Mouse (Mus musculus): ENCODE results near the gene Vsir. TPM values are rescaled to one million over a fixed set of nuclear protein-coding genes. Genes with fewer than 3 reads are reported as not detected.

Gene Vsir
- polyA plus RNA-seq, 1 experiment from 2014 or later = 1.7 TPM

DNA sequence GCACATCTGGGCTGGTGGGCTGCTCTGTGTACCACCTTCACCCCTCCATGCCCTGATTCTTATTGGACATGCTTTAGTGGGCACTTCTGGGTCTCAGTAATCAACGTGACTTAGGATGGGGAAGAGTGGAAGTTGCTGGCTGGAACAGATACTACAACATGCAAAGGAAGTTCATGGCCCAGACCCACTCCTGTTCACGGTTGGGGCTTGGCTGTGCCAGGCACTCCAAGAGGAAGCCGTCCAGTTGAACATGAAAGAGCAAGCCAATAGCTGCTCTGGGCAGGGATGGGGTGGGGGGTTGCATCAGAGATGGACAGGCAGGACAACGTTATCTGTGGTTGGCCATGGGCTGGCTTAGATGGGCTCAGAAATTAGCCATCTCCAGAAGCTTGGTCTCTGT, 21.3 kb downstream of the Vsir start:
- ATAC-seq (replicated peaks; ENCODE audit: insufficient number of reproducible peaks, low FRiP score, low TSS enrichment, low read depth) = no peak
- no peak for DNase-seq (ENCODE audit: low spot score)
- Histone ChIP-seq H3K27me3 (ENCODE audit: control insufficient read depth, insufficient read depth, low read length) (no peaks in the 10 kb centered on the region), H3K9ac (replicated peaks; ENCODE audit: low read length) (no peak overlapping the region), H3K4me1 (ENCODE audit: control insufficient read depth, insufficient read depth, low read length) (no peaks in the 10 kb centered on the region), H3K4me2 (ENCODE audit: low read depth, low read length) (no peak overlapping the region), H3K27ac (replicated peaks; ENCODE audit: low read depth, low read length) (no peak overlapping the region), H3K36me3 (replicated peaks; ENCODE audit: control insufficient read depth, insufficient read depth, low read depth, low read length) (no peaks in the 10 kb centered on the region), H3K4me3 (ENCODE audit: low read depth, low read length) (no peak overlapping the region), H3K9me3 (replicated peaks; ENCODE audit: control insufficient read depth, low read length) (no peaks in the 10 kb centered on the region)
- 86% methylated on average over 4 of the region's 4 CpGs for WGBS

- DNase-seq (ENCODE audit: low spot score) = no peak
- Histone ChIP-seq H3K27me3 (ENCODE audit: control insufficient read depth, insufficient read depth, low read length) (no peaks in the 10 kb centered on the region), H3K9me3 (replicated peaks; ENCODE audit: control insufficient read depth, low read length) (no peaks in the 10 kb centered on the region), H3K4me2 (ENCODE audit: low read depth, low read length) (no peak overlapping the region), H3K4me1 (ENCODE audit: control insufficient read depth, insufficient read depth, low read length) (peaks cover 5% of the 10 kb centered on the region), H3K36me3 (replicated peaks; ENCODE audit: control insufficient read depth, insufficient read depth, low read depth, low read length) (no peaks in the 10 kb centered on the region), H3K4me3 (ENCODE audit: low read depth, low read length) (no peak overlapping the region), H3K27ac (replicated peaks; ENCODE audit: low read depth, low read length) (no peak overlapping the region), H3K9ac (replicated peaks; ENCODE audit: low read length) (no peak overlapping the region)
- no peak for ATAC-seq (replicated peaks; ENCODE audit: insufficient number of reproducible peaks, low FRiP score, low TSS enrichment, low read depth)
- 78% methylated on average over 6 of the region's 6 CpGs for WGBS
Measured at GRCm38 (mm10) chr10:60369405-60369804, 22.8 kb downstream of the Vsir start.

GRCm38 (mm10) chr10:60370098-60370497, 23.4 kb downstream of the Vsir start:
- no peak for DNase-seq (ENCODE audit: low spot score)
- H3K4me2 ChIP-seq (ENCODE audit: low read depth, low read length) = no peak overlapping the region
- 85% methylated on average over 2 of the region's 2 CpGs for WGBS
- H3K9me3 ChIP-seq (replicated peaks; ENCODE audit: control insufficient read depth, low read length) = no peaks in the 10 kb centered on the region
- no peak for ATAC-seq (replicated peaks; ENCODE audit: insufficient number of reproducible peaks, low FRiP score, low TSS enrichment, low read depth)
- H3K36me3 ChIP-seq (replicated peaks; ENCODE audit: control insufficient read depth, insufficient read depth, low read depth, low read length) = no peaks in the 10 kb centered on the region
- no peaks in the 10 kb centered on the region for H3K27me3 ChIP-seq (ENCODE audit: control insufficient read depth, insufficient read depth, low read length)
- no peak overlapping the region for H3K9ac ChIP-seq (replicated peaks; ENCODE audit: low read length)
- no peak overlapping the region for H3K4me3 ChIP-seq (ENCODE audit: low read depth, low read length)
- peaks cover 5% of the 10 kb centered on the region for H3K4me1 ChIP-seq (ENCODE audit: control insufficient read depth, insufficient read depth, low read length)
- no peak overlapping the region for H3K27ac ChIP-seq (replicated peaks; ENCODE audit: low read depth, low read length)

DNA sequence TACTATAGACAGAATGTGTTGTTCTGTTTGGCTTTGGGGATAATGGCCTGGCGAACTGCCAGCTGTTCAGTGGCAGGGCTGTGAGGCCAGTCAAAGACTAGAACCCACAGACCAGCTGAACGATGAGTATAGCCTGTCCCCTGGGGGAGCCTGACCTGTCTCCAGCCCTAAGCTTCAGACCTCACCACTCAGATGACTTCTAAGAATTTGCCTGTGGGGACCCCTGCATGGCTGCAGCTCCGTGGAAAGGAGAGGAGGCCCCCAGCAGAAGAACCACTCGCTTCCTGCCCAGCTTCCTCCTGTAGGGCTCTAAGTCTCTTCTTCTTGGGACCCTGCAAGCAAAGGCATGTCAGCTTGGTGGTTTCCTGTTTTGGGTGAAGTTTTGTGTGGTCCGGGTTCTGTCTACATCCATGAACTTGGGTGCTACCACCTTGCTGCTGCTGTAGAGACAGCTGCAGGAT, 24.0 kb downstream of the Vsir start:
- DNase-seq (ENCODE audit: low spot score) (no peak), ATAC-seq (replicated peaks; ENCODE audit: insufficient number of reproducible peaks, low FRiP score, low TSS enrichment, low read depth) (no peak)
- no peak overlapping the region for H3K4me2 ChIP-seq (ENCODE audit: low read depth, low read length)
- no peak overlapping the region for H3K4me3 ChIP-seq (ENCODE audit: low read depth, low read length)
- H3K9me3 ChIP-seq (replicated peaks; ENCODE audit: control insufficient read depth, low read length) = no peaks in the 10 kb centered on the region
- H3K27me3 ChIP-seq (ENCODE audit: control insufficient read depth, insufficient read depth, low read length) = no peaks in the 10 kb centered on the region
- no peaks in the 10 kb centered on the region for H3K36me3 ChIP-seq (replicated peaks; ENCODE audit: control insufficient read depth, insufficient read depth, low read depth, low read length)
- peaks cover 5% of the 10 kb centered on the region for H3K4me1 ChIP-seq (ENCODE audit: control insufficient read depth, insufficient read depth, low read length)
- no peak overlapping the region for H3K9ac ChIP-seq (replicated peaks; ENCODE audit: low read length)
- 75% methylated on average over 5 of the region's 5 CpGs for WGBS
- H3K27ac ChIP-seq (replicated peaks; ENCODE audit: low read depth, low read length) = no peak overlapping the region

GRCm38 (mm10) chr10:60371596-60372386, 25.1 kb downstream of the Vsir start:
- Histone ChIP-seq H3K4me3 (ENCODE audit: low read depth, low read length) (no peak overlapping the region), H3K27ac (replicated peaks; ENCODE audit: low read depth, low read length) (no peak overlapping the region), H3K9me3 (replicated peaks; ENCODE audit: control insufficient read depth, low read length) (no peaks in the 10 kb centered on the region), H3K9ac (replicated peaks; ENCODE audit: low read length) (no peak overlapping the region), H3K36me3 (replicated peaks; ENCODE audit: control insufficient read depth, insufficient read depth, low read depth, low read length) (no peaks in the 10 kb centered on the region), H3K27me3 (ENCODE audit: control insufficient read depth, insufficient read depth, low read length) (no peaks in the 10 kb centered on the region), H3K4me1 (ENCODE audit: control insufficient read depth, insufficient read depth, low read length) (peaks cover 5% of the 10 kb centered on the region), H3K4me2 (ENCODE audit: low read depth, low read length) (no peak overlapping the region)
- no peak for ATAC-seq (replicated peaks; ENCODE audit: insufficient number of reproducible peaks, low FRiP score, low TSS enrichment, low read depth)
- 75% methylated on average over 5 of the region's 5 CpGs for WGBS
- DNase-seq (ENCODE audit: low spot score) = no peak

DNA sequence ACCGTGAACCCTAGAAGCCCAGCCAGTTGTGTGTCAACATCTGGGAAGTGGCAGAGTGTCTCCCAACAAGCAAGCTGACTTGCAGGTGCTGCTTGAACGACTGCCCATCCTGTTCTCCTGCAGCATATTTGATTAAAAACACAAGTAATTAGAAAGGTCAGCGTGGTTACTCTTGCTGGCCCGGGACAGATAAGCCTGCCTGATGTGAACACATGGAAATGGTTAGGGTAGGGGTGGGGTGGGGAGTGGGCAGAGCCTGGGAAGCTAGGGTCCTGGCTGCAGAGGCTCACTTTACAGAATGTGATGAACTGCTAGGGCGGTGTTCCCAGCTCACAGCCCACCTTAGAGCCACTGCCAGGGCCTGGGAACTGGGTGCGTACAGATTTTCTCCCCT, 26.9 kb downstream of the Vsir start:
- Histone ChIP-seq H3K9me3 (replicated peaks; ENCODE audit: control insufficient read depth, low read length) (no peaks in the 10 kb centered on the region), H3K27ac (replicated peaks; ENCODE audit: low read depth, low read length) (0 out of 2 replicates have a peak overlapping the region, but pooled peaks have one; percentile 8), H3K4me2 (ENCODE audit: low read depth, low read length) (no peak overlapping the region), H3K9ac (replicated peaks; ENCODE audit: low read length) (no peak overlapping the region), H3K4me1 (ENCODE audit: control insufficient read depth, insufficient read depth, low read length) (peaks cover 5% of the 10 kb centered on the region), H3K27me3 (ENCODE audit: control insufficient read depth, insufficient read depth, low read length) (no peaks in the 10 kb centered on the region), H3K36me3 (replicated peaks; ENCODE audit: control insufficient read depth, insufficient read depth, low read depth, low read length) (no peaks in the 10 kb centered on the region), H3K4me3 (ENCODE audit: low read depth, low read length) (no peak overlapping the region)
- WGBS = 18% methylated on average over 6 of the region's 6 CpGs
- ATAC-seq (replicated peaks; ENCODE audit: insufficient number of reproducible peaks, low FRiP score, low TSS enrichment, low read depth) (peak; percentile 37; the same call in 1 of the 2 replicates), DNase-seq (ENCODE audit: low spot score) (peak; percentile 72)

- Histone ChIP-seq H3K4me2 (ENCODE audit: low read depth, low read length) (no peak overlapping the region), H3K9ac (replicated peaks; ENCODE audit: low read length) (no peak overlapping the region), H3K27me3 (ENCODE audit: control insufficient read depth, insufficient read depth, low read length) (no peaks in the 10 kb centered on the region), H3K27ac (replicated peaks; ENCODE audit: low read depth, low read length) (0 out of 2 replicates have a peak overlapping the region, but pooled peaks have one; percentile 8), H3K9me3 (replicated peaks; ENCODE audit: control insufficient read depth, low read length) (no peaks in the 10 kb centered on the region), H3K4me1 (ENCODE audit: control insufficient read depth, insufficient read depth, low read length) (peaks cover 5% of the 10 kb centered on the region), H3K36me3 (replicated peaks; ENCODE audit: control insufficient read depth, insufficient read depth, low read depth, low read length) (no peaks in the 10 kb centered on the region), H3K4me3 (ENCODE audit: low read depth, low read length) (no peak overlapping the region)
- WGBS = 37% methylated on average over 8 of the region's 8 CpGs
- DNase-seq (ENCODE audit: low spot score) (no peak), ATAC-seq (replicated peaks; ENCODE audit: insufficient number of reproducible peaks, low FRiP score, low TSS enrichment, low read depth) (0 out of 2 replicates have a peak, but pooled peaks have one; percentile 14)
Measured at GRCm38 (mm10) chr10:60373937-60374578, 27.4 kb downstream of the Vsir start.

DNA sequence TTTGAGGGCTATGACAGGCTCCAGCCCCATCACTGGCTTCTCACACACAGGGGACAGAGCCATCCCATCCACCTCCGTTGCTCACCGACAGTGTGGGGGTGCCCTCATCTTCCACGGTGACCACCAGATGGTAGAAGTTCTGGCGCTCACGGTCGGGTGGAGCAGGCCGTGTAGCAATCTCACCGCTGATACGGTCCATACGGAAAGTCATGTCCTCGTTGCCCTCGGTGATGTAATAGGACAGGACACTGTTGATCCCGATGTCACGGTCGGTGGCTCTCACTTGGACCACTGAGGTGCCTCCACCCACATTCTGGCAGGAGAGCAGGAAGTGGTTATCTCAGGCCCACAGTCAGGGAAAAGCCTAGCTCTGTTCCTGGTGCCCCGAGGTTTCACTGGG, 30.1 kb downstream of the Vsir start:
- Histone ChIP-seq H3K27me3 (ENCODE audit: control insufficient read depth, insufficient read depth, low read length) (no peaks in the 10 kb centered on the region), H3K9ac (replicated peaks; ENCODE audit: low read length) (no peak overlapping the region), H3K27ac (replicated peaks; ENCODE audit: low read depth, low read length) (no peak overlapping the region), H3K9me3 (replicated peaks; ENCODE audit: control insufficient read depth, low read length) (no peaks in the 10 kb centered on the region), H3K4me2 (ENCODE audit: low read depth, low read length) (no peak overlapping the region), H3K4me1 (ENCODE audit: control insufficient read depth, insufficient read depth, low read length) (peaks cover 5% of the 10 kb centered on the region), H3K36me3 (replicated peaks; ENCODE audit: control insufficient read depth, insufficient read depth, low read depth, low read length) (no peaks in the 10 kb centered on the region), H3K4me3 (ENCODE audit: low read depth, low read length) (no peak overlapping the region)
- DNase-seq (ENCODE audit: low spot score) (no peak), ATAC-seq (replicated peaks; ENCODE audit: insufficient number of reproducible peaks, low FRiP score, low TSS enrichment, low read depth) (no peak)
- WGBS = 89% methylated on average over 16 of the region's 16 CpGs

All from embryonic facial prominence, embryonic 11.5 days (tissue).